Mouse (Mus musculus) liver, embryonic 15.5 days (tissue): ENCODE measurements around the gene A930018P22Rik. TPM values are rescaled to one million over a fixed set of nuclear protein-coding genes. Genes with fewer than 3 reads are reported as not detected.

ENCODE experiments used
- ATAC-seq: fragments of 200-750 bp; cut with Nextera tagmentation; 2 replicates; pipeline ENCODE4 v1.8.0; 2017; ENCODE audit warnings: moderate number of reproducible peaks, mild to moderate bottlenecking, moderate library complexity; ENCODE audit not compliant: insufficient read depth
- H3K27ac ChIP-seq: fragments of 300-500 bp; sonication (generic); replicated peaks from 2 replicates; pipeline ENCODE4 v1.5.1; 2015; ENCODE audit warnings: mild to moderate bottlenecking, inconsistent platforms
- H3K27me3 ChIP-seq: fragments of 300-500 bp; sonication (generic); 2 replicates; pipeline ENCODE4 v1.6.1; 2015; ENCODE audit warnings: mild to moderate bottlenecking, inconsistent platforms
- H3K36me3 ChIP-seq: fragments of 300-500 bp; sonication (generic); replicated peaks from 2 replicates; pipeline ENCODE4 v1.6.1; 2015; ENCODE audit warnings: moderate library complexity, mild to moderate bottlenecking, inconsistent platforms
- H3K4me1 ChIP-seq: fragments of 300-500 bp; sonication (generic); replicated peaks from 2 replicates; pipeline ENCODE4 v1.6.1; 2015; ENCODE audit warnings: inconsistent platforms
- H3K4me2 ChIP-seq: fragments of 300-500 bp; sonication (generic); 2 replicates; pipeline ENCODE4 v1.6.1; 2015; ENCODE audit warnings: moderate library complexity, mild to moderate bottlenecking, inconsistent platforms
- H3K4me3 ChIP-seq: fragments of 300-500 bp; sonication (generic); replicated peaks from 2 replicates; pipeline ENCODE4 v1.5.1; 2015; ENCODE audit warnings: mild to moderate bottlenecking, inconsistent platforms
- H3K9ac ChIP-seq: fragments of 300-500 bp; sonication (generic); 2 replicates; pipeline ENCODE4 v1.6.1; 2015; ENCODE audit warnings: moderate library complexity, mild to moderate bottlenecking, inconsistent platforms
- H3K9me3 ChIP-seq: fragments of 300-500 bp; sonication (generic); replicated peaks from 2 replicates; pipeline ENCODE4 v1.6.1; 2016; ENCODE audit warnings: inconsistent platforms
- WGBS: fragments of 180-500 bp; shearing (Covaris S2); methylation state at CpG from one replicate; pipeline ENCODE4 v1.1.7; 2015; ENCODE audit warnings: mixed read lengths; ENCODE audit not compliant: insufficient replicate concordance; 5-methylcytosine and 5-hydroxymethylcytosine counted together
- polyA plus RNA-seq: library from polyadenylated mRNA; unstranded; fragments of >200 nt; fragmentation: Nextera tagmentation; extraction: Ambion mirVana; gene quantifications from 2 replicates; pipeline ENCODE4 v1.2.1, GENCODE M21; 2015

The A930018P22Rik gene
- polyA plus RNA-seq, 1 experiment from 2014 or later = 0.36 TPM

- no peaks in the 10 kb centered on the region for H3K27me3 ChIP-seq
- no peaks in the 10 kb centered on the region for H3K4me1 ChIP-seq
- ATAC-seq = no peak
- WGBS = 66% methylated on average over 7 of the region's 7 CpGs
- H3K9me3 ChIP-seq = no peaks in the 10 kb centered on the region
- H3K4me2 ChIP-seq = no peak overlapping the region
- H3K36me3 ChIP-seq = no peaks in the 10 kb centered on the region
- no peak overlapping the region for H3K27ac ChIP-seq
- H3K9ac ChIP-seq = no peak overlapping the region
- H3K4me3 ChIP-seq = no peak overlapping the region
Observed at GRCm38 (mm10) chr2:104163418-104163817, 40.8 kb downstream of the A930018P22Rik start.

- Histone ChIP-seq H3K27ac (no peak overlapping the region), H3K4me3 (no peak overlapping the region), H3K27me3 (no peaks in the 10 kb centered on the region), H3K4me2 (no peak overlapping the region), H3K9me3 (no peaks in the 10 kb centered on the region), H3K4me1 (no peaks in the 10 kb centered on the region), H3K9ac (no peak overlapping the region), H3K36me3 (no peaks in the 10 kb centered on the region)
- WGBS = 57% methylated on average over 4 of the region's 4 CpGs
- ATAC-seq = no peak
Observed at GRCm38 (mm10) chr2:104163978-104164487, 41.5 kb downstream of the A930018P22Rik start.

- no peaks in the 10 kb centered on the region for H3K4me1 ChIP-seq
- ATAC-seq = no peak
- H3K9me3 ChIP-seq = no peaks in the 10 kb centered on the region
- no peaks in the 10 kb centered on the region for H3K36me3 ChIP-seq
- whole genome bisulfite sequencing = 61% methylated on average over 2 of the region's 2 CpGs
- no peak overlapping the region for H3K4me2 ChIP-seq
- H3K4me3 ChIP-seq = no peak overlapping the region
- H3K9ac ChIP-seq = no peak overlapping the region
- no peak overlapping the region for H3K27ac ChIP-seq
- no peaks in the 10 kb centered on the region for H3K27me3 ChIP-seq
Observed at GRCm38 (mm10) chr2:104165631-104166030, 43.1 kb downstream of the A930018P22Rik start.

DNA sequence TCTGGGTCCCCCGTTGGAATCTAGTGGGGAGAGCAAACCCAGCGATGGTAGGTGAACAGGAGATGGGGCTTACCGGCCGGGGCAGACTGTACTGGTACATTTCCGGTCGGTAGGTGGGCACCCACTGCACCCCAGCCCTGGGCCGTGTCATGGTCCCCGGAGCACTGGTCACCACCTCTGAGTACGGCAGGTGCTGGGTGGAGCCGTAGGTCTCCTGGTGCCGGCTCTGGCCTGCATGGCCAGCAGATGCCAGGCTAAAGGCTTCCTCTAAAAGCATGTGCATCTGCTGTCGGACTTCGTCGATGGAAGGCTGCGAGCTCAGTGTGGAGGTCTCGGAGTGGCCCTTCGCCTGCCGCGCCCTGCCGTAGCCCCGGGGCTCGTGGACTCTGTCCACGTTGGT, 45.2 kb downstream of the A930018P22Rik start:
- no peak overlapping the region for H3K4me2 ChIP-seq
- H3K27ac ChIP-seq = no peak overlapping the region
- no peaks in the 10 kb centered on the region for H3K36me3 ChIP-seq
- no peak overlapping the region for H3K9ac ChIP-seq
- H3K9me3 ChIP-seq = no peaks in the 10 kb centered on the region
- H3K27me3 ChIP-seq = no peaks in the 10 kb centered on the region
- 87% methylated on average over 23 of the region's 23 CpGs for WGBS
- no peak overlapping the region for H3K4me3 ChIP-seq
- no peak for ATAC-seq
- H3K4me1 ChIP-seq = no peaks in the 10 kb centered on the region

DNA sequence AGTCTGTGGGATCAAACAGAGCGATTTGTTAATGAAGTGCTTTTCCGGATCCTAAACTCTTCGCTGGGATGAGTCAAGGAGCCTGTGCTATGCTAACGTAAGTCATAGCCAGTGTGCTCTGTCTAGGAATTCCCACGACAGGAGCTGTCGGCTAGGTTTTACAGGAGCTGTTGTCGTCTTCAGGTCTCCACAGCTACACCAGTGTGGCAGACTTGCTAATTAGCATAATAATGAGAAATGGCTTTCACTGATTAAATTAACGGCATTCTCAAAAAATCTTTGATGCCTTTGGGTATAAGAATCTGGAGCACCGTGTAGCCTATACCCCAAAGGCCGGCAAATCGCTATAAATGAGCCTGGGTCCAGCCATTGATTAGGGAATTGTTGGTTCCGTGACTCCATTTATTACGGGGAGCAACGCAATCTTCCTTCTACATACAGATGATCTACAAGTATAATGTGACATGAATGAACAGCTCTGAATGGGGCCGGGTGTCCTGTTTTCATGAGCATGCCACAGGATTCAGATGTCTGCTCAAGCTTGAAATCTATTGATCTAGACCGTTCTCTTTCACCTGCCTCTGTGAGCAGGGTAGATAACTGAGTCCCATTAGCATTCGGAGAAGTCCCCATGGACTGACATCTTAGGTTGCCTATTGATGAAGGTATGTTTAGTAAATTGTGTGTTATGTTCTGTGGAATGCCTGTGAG, 45.8 kb downstream of the A930018P22Rik start:
- no peak overlapping the region for H3K9ac ChIP-seq
- H3K36me3 ChIP-seq = no peaks in the 10 kb centered on the region
- H3K9me3 ChIP-seq = no peaks in the 10 kb centered on the region
- ATAC-seq = no peak
- H3K27me3 ChIP-seq = no peaks in the 10 kb centered on the region
- no peak overlapping the region for H3K4me2 ChIP-seq
- H3K4me3 ChIP-seq = no peak overlapping the region
- 75% methylated on average over 17 of the region's 17 CpGs for WGBS
- H3K4me1 ChIP-seq = no peaks in the 10 kb centered on the region
- no peak overlapping the region for H3K27ac ChIP-seq

DNA sequence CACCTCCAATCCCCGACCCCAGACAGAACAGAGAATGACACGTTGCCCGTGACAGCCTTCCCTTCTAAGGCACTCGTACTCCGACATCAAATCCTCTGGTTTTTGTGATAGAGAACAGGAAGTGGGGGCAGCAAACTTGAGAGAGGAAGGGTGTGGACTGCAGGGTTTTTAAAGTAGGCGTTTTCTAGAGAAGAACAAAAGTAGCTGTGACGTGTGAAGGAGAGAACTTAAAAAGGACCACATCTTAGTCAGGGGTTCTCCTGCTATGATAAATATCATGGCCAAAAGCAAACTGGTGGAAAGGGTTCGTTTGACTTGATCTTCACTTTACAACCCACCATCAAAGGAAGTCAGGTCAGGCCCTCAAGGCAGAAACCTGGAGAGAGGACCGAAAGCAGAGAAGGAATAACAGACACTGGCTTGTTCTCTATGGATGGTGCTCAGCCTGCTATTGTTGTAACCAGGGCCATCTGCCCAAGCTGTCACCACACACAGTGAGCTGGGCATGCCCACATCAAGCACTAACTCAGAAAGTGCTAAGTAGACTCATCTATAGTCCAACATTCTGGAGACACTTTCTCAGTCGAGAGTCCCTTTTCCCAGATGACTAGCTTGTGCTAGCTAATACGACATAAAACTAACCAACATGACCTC, 50.3 kb downstream of the A930018P22Rik start:
- Histone ChIP-seq H3K27ac (no peak overlapping the region), H3K4me3 (no peak overlapping the region), H3K27me3 (peaks cover 12% of the 10 kb centered on the region), H3K4me2 (no peak overlapping the region), H3K36me3 (no peaks in the 10 kb centered on the region), H3K4me1 (no peaks in the 10 kb centered on the region; the same call in 1 of the 2 replicates), H3K9ac (no peak overlapping the region), H3K9me3 (no peaks in the 10 kb centered on the region)
- ATAC-seq = no peak
- 22% methylated on average over 11 of the region's 11 CpGs for WGBS

DNA sequence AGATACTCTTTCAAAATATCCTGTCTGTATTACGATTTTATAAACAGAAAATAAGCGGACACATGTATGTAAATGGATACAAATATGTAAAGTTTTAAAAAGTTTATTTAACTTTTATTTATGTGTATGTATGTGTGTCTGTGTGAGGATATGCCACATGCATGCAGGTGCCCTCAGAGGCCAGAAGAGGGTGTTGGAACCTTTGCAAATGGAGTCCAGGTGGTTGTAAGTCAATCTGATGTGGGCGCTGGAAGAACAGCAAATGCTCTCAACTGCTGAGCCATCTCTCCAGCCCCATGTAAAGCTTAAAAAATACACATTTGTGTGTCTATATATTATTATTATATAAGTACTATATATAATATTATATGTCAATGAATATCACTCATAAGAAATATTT, 50.9 kb downstream of the A930018P22Rik start:
- peaks cover 12% of the 10 kb centered on the region for H3K27me3 ChIP-seq
- no peak for ATAC-seq
- no peak overlapping the region for H3K9ac ChIP-seq
- no peak overlapping the region for H3K4me2 ChIP-seq
- no peaks in the 10 kb centered on the region for H3K36me3 ChIP-seq
- no peak overlapping the region for H3K4me3 ChIP-seq
- H3K4me1 ChIP-seq = no peaks in the 10 kb centered on the region; the same call in 1 of the 2 replicates
- H3K27ac ChIP-seq = no peak overlapping the region
- WGBS = 69% methylated on average over 3 of the region's 3 CpGs
- no peaks in the 10 kb centered on the region for H3K9me3 ChIP-seq

Other genes with a start within 250 kb of the A930018P22Rik start
- 148 and 156 TPM in 2 replicates for gene Lmo2, start 164.8 kb upstream of the A930018P22Rik start, polyA plus RNA-seq
- 46.4 and 50.0 TPM in 2 replicates for gene Fbxo3, start 95.0 kb upstream of the A930018P22Rik start, polyA plus RNA-seq
- gene 4931422A03Rik, start 94.4 kb upstream of the A930018P22Rik start, polyA plus RNA-seq = 1.4 and 1.7 TPM in 2 replicates
- gene Gm10912, start 56.9 kb upstream of the A930018P22Rik start, polyA plus RNA-seq = 0.10 and 0.13 TPM in 2 replicates
- gene Gm10799, start 54.2 kb upstream of the A930018P22Rik start, polyA plus RNA-seq = not detected in 2 replicates
- gene Cd59b, start 52.9 kb upstream of the A930018P22Rik start, polyA plus RNA-seq = 11.0 and 11.4 TPM in 2 replicates
- gene Cd59a, start 27.0 kb upstream of the A930018P22Rik start, polyA plus RNA-seq = 90.3 and 92.5 TPM in 2 replicates